Mouse (Mus musculus): ENCODE measurements around the gene Grasp. TPM values are rescaled to one million over a fixed set of nuclear protein-coding genes. Genes with fewer than 3 reads are reported as not detected.

Gene Grasp
- polyA plus RNA-seq, 1 experiment = 6.2 TPM

DNA sequence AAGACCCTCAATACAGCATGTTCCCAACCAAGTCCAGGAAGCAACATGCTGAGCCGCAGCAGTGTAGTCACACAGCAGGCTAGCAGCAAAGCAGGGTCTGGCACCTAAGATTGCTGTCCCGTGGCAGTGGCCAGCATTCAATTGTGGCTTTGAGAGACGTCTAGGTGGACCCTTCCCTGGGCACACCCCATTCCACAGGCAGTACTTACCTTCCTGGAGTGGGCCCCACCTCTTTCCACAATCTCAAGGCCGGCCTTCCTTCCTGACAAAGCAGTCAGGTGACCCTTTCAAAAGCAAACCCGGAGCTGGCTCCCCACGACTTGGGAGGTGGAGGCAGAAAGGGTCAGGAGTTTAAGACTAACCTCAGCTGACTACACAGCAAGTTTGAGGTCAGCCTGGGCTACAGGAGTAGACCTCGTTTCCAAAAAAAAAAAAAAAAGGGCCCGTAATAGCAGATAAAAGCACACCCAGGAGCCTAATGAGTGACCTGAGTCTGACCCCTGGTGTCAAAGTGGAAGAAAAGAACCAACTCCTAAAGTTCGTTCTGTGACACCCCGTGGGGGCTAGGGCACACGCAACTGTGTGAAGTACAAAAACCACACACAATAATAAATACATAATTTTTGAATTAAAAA lies 9.8 kb downstream of the Grasp start:
- Histone ChIP-seq H3K36me3 (ENCODE audit: control insufficient read depth, insufficient read depth, low read length) (no peaks in the 10 kb centered on the region), H3K27ac (ENCODE audit: insufficient read depth, low read depth, low read length) (no peak overlapping the region), H3K4me3 (ENCODE audit: insufficient read depth, low read depth, low read length) (no peak overlapping the region), H3K27me3 (replicated peaks; ENCODE audit: control insufficient read depth, insufficient read depth, low read length) (no peaks in the 10 kb centered on the region), H3K4me1 (ENCODE audit: control insufficient read depth, insufficient read depth, low read length) (no peaks in the 10 kb centered on the region)
- DNase-seq = no peak
- TF ChIP-seq CTCF (conservative IDR thresholded peaks at IDR 0.05; ENCODE audit: insufficient read depth, insufficient read length, low read depth, low read length) (no peak), POLR2A (IDR thresholded peaks at IDR 0.05; ENCODE audit: low read depth, low read length) (no peak)
- 56% methylated on average over 11 of the region's 11 CpGs for WGBS

DNA sequence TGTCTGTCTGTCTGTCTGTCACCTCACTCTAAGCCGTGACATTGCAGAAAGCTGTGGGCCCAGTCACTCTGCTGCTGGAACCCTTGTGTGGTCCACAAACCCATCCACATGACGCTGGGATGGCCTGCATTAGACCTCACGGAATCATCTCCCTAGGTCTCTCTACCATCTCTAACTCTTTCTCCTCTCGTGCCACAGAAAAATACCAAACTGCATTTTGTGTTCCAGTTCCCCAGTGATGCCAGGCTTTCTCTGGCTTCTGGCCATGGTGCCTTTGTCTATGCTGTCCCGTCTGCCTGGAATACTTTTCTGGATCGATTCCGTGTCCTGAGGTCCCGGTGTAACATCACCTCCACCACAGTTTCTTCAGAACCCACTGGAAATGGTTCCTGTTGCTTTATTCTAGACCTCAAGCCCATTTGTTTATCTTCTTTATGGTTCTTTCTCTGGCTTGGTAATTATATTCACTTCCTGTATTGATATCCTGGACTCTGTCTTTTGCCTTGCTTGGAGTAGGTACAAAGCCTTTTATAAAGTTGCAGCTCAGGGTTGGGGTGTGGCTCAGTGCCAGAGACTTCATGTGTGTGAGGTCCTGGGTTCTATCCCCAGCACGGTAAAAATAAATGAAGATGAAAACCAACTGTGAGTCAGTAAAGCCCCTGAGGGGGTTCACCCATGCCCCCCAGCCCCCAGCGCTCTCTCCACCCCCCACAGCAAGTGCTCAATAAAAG lies 10.8 kb downstream of the Grasp start:
- 70% methylated on average over 10 of the region's 10 CpGs for WGBS
- DNase-seq = no peak
- TF ChIP-seq POLR2A (IDR thresholded peaks at IDR 0.05; ENCODE audit: low read depth, low read length) (no peak), CTCF (conservative IDR thresholded peaks at IDR 0.05; ENCODE audit: insufficient read depth, insufficient read length, low read depth, low read length) (no peak)

GRCm38 (mm10) chr15:101235342-101235698 lies 11.3 kb downstream of the Grasp start:
- 39% methylated on average over 5 of the region's 5 CpGs for WGBS
- no peak overlapping the region for H3K27ac ChIP-seq (ENCODE audit: insufficient read depth, low read depth, low read length)
- no peaks in the 10 kb centered on the region for H3K27me3 ChIP-seq (replicated peaks; ENCODE audit: control insufficient read depth, insufficient read depth, low read length)
- no peaks in the 10 kb centered on the region for H3K4me1 ChIP-seq (ENCODE audit: control insufficient read depth, insufficient read depth, low read length)
- H3K36me3 ChIP-seq (ENCODE audit: control insufficient read depth, insufficient read depth, low read length) = no peaks in the 10 kb centered on the region
- no peak for TF ChIP-seq POLR2A (IDR thresholded peaks at IDR 0.05; ENCODE audit: low read depth, low read length)
- TF ChIP-seq CTCF (conservative IDR thresholded peaks at IDR 0.05; ENCODE audit: insufficient read depth, insufficient read length, low read depth, low read length) = no peak
- no peak overlapping the region for H3K4me3 ChIP-seq (ENCODE audit: insufficient read depth, low read depth, low read length)
- no peak for DNase-seq

More for the DNA sequence above, 10.8 kb downstream of the Grasp start:
- Histone ChIP-seq H3K4me1 (ENCODE audit: control insufficient read depth, insufficient read depth, low read length) (no peaks in the 10 kb centered on the region), H3K27me3 (replicated peaks; ENCODE audit: control insufficient read depth, insufficient read depth, low read length) (no peaks in the 10 kb centered on the region), H3K36me3 (ENCODE audit: control insufficient read depth, insufficient read depth, low read length) (no peaks in the 10 kb centered on the region), H3K27ac (ENCODE audit: insufficient read depth, low read depth, low read length) (no peak overlapping the region), H3K4me3 (ENCODE audit: insufficient read depth, low read depth, low read length) (no peak overlapping the region)

DNA sequence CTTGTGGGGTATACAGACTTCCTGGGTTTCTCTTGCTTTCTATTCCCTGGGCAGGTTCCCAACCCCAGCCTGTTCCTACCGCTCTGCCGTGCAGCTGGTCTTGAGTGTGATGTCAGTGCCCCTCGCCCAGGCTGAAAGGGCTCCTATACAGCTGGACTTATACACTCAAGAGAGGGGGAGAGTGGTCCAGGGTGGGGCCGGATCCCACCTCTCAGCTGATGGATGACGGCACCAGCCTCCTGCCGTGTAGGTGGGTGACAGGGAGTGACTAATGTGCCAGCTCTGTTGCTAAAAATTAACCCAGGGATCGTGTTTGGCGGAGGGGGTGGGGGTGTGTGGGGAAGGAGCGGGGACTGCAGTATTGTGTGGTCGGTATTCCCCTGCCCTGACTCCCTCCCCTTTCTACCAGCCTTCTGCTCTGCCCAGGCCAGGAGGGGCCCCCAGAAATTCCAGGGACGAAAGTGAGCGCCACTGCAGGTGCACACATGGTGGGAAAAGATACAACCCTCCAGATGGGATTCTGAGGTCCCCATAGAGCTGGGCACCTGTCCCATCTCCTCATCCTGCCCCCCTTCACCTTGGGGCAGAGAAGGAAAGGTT lies 11.8 kb downstream of the Grasp start:
- Histone ChIP-seq H3K4me1 (ENCODE audit: control insufficient read depth, insufficient read depth, low read length) (0 out of 2 replicates have a peak, but pooled peaks cover under 1% of the 10 kb centered on the region), H3K4me3 (ENCODE audit: insufficient read depth, low read depth, low read length) (no peak overlapping the region), H3K27me3 (replicated peaks; ENCODE audit: control insufficient read depth, insufficient read depth, low read length) (no peaks in the 10 kb centered on the region), H3K36me3 (ENCODE audit: control insufficient read depth, insufficient read depth, low read length) (no peaks in the 10 kb centered on the region), H3K27ac (ENCODE audit: insufficient read depth, low read depth, low read length) (no peak overlapping the region)
- DNase-seq = peak; percentile 31
- TF ChIP-seq POLR2A (IDR thresholded peaks at IDR 0.05; ENCODE audit: low read depth, low read length) (no peak), CTCF (conservative IDR thresholded peaks at IDR 0.05; ENCODE audit: insufficient read depth, insufficient read length, low read depth, low read length) (no peak)
- 21% methylated on average over 12 of the region's 12 CpGs for WGBS

- 10% methylated on average over 3 of the region's 3 CpGs for WGBS
These were observed 12.9 kb downstream of the Grasp start for GRCm38 (mm10) chr15:101236878-101237277.

GRCm38 (mm10) chr15:101238885-101239511 lies 15.0 kb downstream of the Grasp start:
- Histone ChIP-seq H3K36me3 (ENCODE audit: control insufficient read depth, insufficient read depth, low read length) (no peaks in the 10 kb centered on the region), H3K4me3 (ENCODE audit: insufficient read depth, low read depth, low read length) (no peak overlapping the region), H3K4me1 (ENCODE audit: control insufficient read depth, insufficient read depth, low read length) (0 out of 2 replicates have a peak, but pooled peaks cover 6% of the 10 kb centered on the region), H3K27me3 (replicated peaks; ENCODE audit: control insufficient read depth, insufficient read depth, low read length) (no peaks in the 10 kb centered on the region), H3K27ac (ENCODE audit: insufficient read depth, low read depth, low read length) (no peak overlapping the region)
- TF ChIP-seq POLR2A (IDR thresholded peaks at IDR 0.05; ENCODE audit: low read depth, low read length) (no peak), CTCF (conservative IDR thresholded peaks at IDR 0.05; ENCODE audit: insufficient read depth, insufficient read length, low read depth, low read length) (peak; percentile 58; the same call in 1 of the 2 replicates)
- DNase-seq = peak; percentile 51
- WGBS = 13% methylated on average over 28 of the region's 28 CpGs

More at GRCm38 (mm10) chr15:101236878-101237277, 12.9 kb downstream of the Grasp start:
- no peaks in the 10 kb centered on the region for H3K27me3 ChIP-seq (replicated peaks; ENCODE audit: control insufficient read depth, insufficient read depth, low read length)
- H3K4me3 ChIP-seq (ENCODE audit: insufficient read depth, low read depth, low read length) = no peak overlapping the region
- no peak for TF ChIP-seq POLR2A (IDR thresholded peaks at IDR 0.05; ENCODE audit: low read depth, low read length)
- peak; percentile 75 for TF ChIP-seq CTCF (conservative IDR thresholded peaks at IDR 0.05; ENCODE audit: insufficient read depth, insufficient read length, low read depth, low read length)
- no peaks in the 10 kb centered on the region for H3K36me3 ChIP-seq (ENCODE audit: control insufficient read depth, insufficient read depth, low read length)
- H3K27ac ChIP-seq (ENCODE audit: insufficient read depth, low read depth, low read length) = no peak overlapping the region
- DNase-seq = peak; percentile 74
- 0 out of 2 replicates have a peak, but pooled peaks cover 4% of the 10 kb centered on the region for H3K4me1 ChIP-seq (ENCODE audit: control insufficient read depth, insufficient read depth, low read length)
